Mouse (Mus musculus) MEL (cell line): ENCODE data around the gene Tead1. TPM values are rescaled to one million over a fixed set of nuclear protein-coding genes. Genes with fewer than 3 reads are reported as not detected.

Experiments used
- DNase-seq: peaks from one replicate; pipeline ENCODE4 v3.0.0; 2011; ENCODE audit warnings: low read depth, low spot score
- H3K27ac ChIP-seq: 2 replicates; pipeline ENCODE4 v1.5.1; 2012; ENCODE audit warnings: low read depth, mild to moderate bottlenecking, control low read depth, low read length, moderate library complexity; ENCODE audit not compliant: control insufficient read depth
- H3K27me3 ChIP-seq, 2 experiments: fragments of 150-350 bp in 1 of 2; sonication (generic) in 1 of 2; 2 replicates each; pipeline ENCODE4 v1.6.1; 2012; ENCODE audit warnings: low read length in 2 of 2, mild to moderate bottlenecking in 2 of 2, improper control_type of control experiment in 1 of 2, moderate library complexity in 1 of 2; ENCODE audit not compliant: insufficient read depth in 2 of 2, control insufficient read depth in 1 of 2
- H3K36me3 ChIP-seq, 2 experiments: 2 replicates each; pipeline ENCODE4 v1.6.1; 2012 to 2014; ENCODE audit warnings: low read length in 2 of 2, improper control_type of control experiment in 1 of 2, inconsistent platforms in 1 of 2, mild to moderate bottlenecking in 1 of 2; ENCODE audit not compliant: insufficient read depth in 2 of 2, control insufficient read depth in 1 of 2
- H3K4me1 ChIP-seq, 2 experiments: fragments of 150-350 bp in 1 of 2; sonication (generic) in 1 of 2; 2 replicates each; pipeline ENCODE4 v1.6.1; 2012; ENCODE audit warnings: low read length in 2 of 2, improper control_type of control experiment in 1 of 2, mild to moderate bottlenecking in 1 of 2; ENCODE audit not compliant: insufficient read depth in 2 of 2, control insufficient read depth in 1 of 2
- H3K4me3 ChIP-seq, 2 experiments: fragments of 150-350 bp in 1 of 2; sonication (generic) in 1 of 2; 2 replicates each; pipeline ENCODE4 v1.5.1; 2012; ENCODE audit warnings: low read depth in 2 of 2, low read length in 2 of 2, mild to moderate bottlenecking in 2 of 2, moderate library complexity in 2 of 2, control low read depth in 1 of 2, improper control_type of control experiment in 1 of 2; ENCODE audit not compliant: control insufficient read depth in 1 of 2, insufficient read depth in 1 of 2
- H3K79me2 ChIP-seq: 2 replicates; pipeline ENCODE4 v1.6.1; 2012; ENCODE audit warnings: mild to moderate bottlenecking, low read length, moderate library complexity; ENCODE audit not compliant: control insufficient read depth, poor library complexity, insufficient read depth
- H3K9ac ChIP-seq: 2 replicates; pipeline ENCODE4 v1.6.1; 2012; ENCODE audit warnings: low read depth, mild to moderate bottlenecking, control low read depth, low read length, moderate library complexity; ENCODE audit not compliant: control insufficient read depth, poor library complexity, severe bottlenecking
- H3K9me3 ChIP-seq: fragments of 150-350 bp; sonication (generic); replicated peaks from 2 replicates; pipeline ENCODE4 v1.6.1; 2012; ENCODE audit warnings: mild to moderate bottlenecking, low read length, improper control_type of control experiment, moderate library complexity; ENCODE audit not compliant: insufficient read depth
- BHLHE40 ChIP-seq: IDR thresholded peaks from 2 replicates; pipeline ENCODE4 v1.6.1; 2012; ENCODE audit warnings: low read depth, mild to moderate bottlenecking, inconsistent platforms, low read length, improper control_type of control experiment, borderline replicate concordance
- CHD1 ChIP-seq: IDR thresholded peaks from 2 replicates; pipeline ENCODE4 v1.6.1; 2012; ENCODE audit warnings: low read depth, mild to moderate bottlenecking, inconsistent platforms, low read length, improper control_type of control experiment
- CTCF ChIP-seq, 3 experiments: IDR thresholded peaks in 2 of 3; conservative IDR thresholded peaks in 1 of 3; 2 replicates each; pipeline ENCODE4 v1.5.1; 2011 to 2012; ENCODE audit warnings: low read length in 3 of 3, low read depth in 2 of 3, mild to moderate bottlenecking in 2 of 3, improper control_type of control experiment in 1 of 3, inconsistent platforms in 1 of 3, mixed read lengths in 1 of 3, moderate library complexity in 1 of 3; ENCODE audit not compliant: control insufficient read depth in 1 of 3, insufficient read depth in 1 of 3, poor library complexity in 1 of 3, severe bottlenecking in 1 of 3
- E2F4 ChIP-seq: IDR thresholded peaks from 2 replicates; pipeline ENCODE4 v1.6.1; 2011; ENCODE audit warnings: low read depth, low read length, improper control_type of control experiment, borderline replicate concordance
- EP300 ChIP-seq, 2 experiments: IDR thresholded peaks; 2 replicates each; pipeline ENCODE4 v1.6.1; 2011; ENCODE audit warnings: improper control_type of control experiment in 2 of 2, low read length in 2 of 2, low read depth in 1 of 2, mild to moderate bottlenecking in 1 of 2
- GATA1 ChIP-seq: IDR thresholded peaks from 2 replicates; pipeline ENCODE4 v1.6.1; 2011; ENCODE audit warnings: low read depth, low read length, improper control_type of control experiment
- JUND ChIP-seq: IDR thresholded peaks from 2 replicates; pipeline ENCODE4 v1.6.1; 2011; ENCODE audit warnings: low read depth, mild to moderate bottlenecking, improper control_type of control experiment, low read length
- KAT2A ChIP-seq: conservative IDR thresholded peaks from 2 replicates; pipeline ENCODE4 v1.6.1; 2012; ENCODE audit warnings: low read depth, low read length, improper control_type of control experiment, inconsistent platforms
- MAFK ChIP-seq: IDR thresholded peaks from 2 replicates; pipeline ENCODE4 v1.6.1; 2011; ENCODE audit warnings: low read depth, mild to moderate bottlenecking, low read length, improper control_type of control experiment, borderline replicate concordance
- MAZ ChIP-seq: IDR thresholded peaks from 2 replicates; pipeline ENCODE4 v1.6.1; 2012; ENCODE audit warnings: low read depth, mild to moderate bottlenecking, inconsistent platforms, low read length, improper control_type of control experiment
- MXI1 ChIP-seq: IDR thresholded peaks from 2 replicates; pipeline ENCODE4 v1.6.1; 2011; ENCODE audit warnings: mild to moderate bottlenecking, low read depth, low read length, improper control_type of control experiment
- POLR2A ChIP-seq, 2 experiments: IDR thresholded peaks; 2 replicates each; pipeline ENCODE4 v1.6.1; 2011 to 2012; ENCODE audit warnings: low read length in 2 of 2, mild to moderate bottlenecking in 2 of 2, control low read depth in 1 of 2, improper control_type of control experiment in 1 of 2, low read depth in 1 of 2, moderate library complexity in 1 of 2; ENCODE audit not compliant: control insufficient read depth in 1 of 2, insufficient read depth in 1 of 2, poor library complexity in 1 of 2
- POLR2AphosphoS5 ChIP-seq: IDR thresholded peaks from 2 replicates; pipeline ENCODE4 v1.6.1; 2012; ENCODE audit warnings: low read depth, borderline replicate concordance, mild to moderate bottlenecking, inconsistent platforms, low read length, moderate library complexity, mixed read lengths
- RCOR1 ChIP-seq: IDR thresholded peaks from 2 replicates; pipeline ENCODE4 v1.6.1; 2012; ENCODE audit warnings: low read depth, mild to moderate bottlenecking, inconsistent platforms, low read length, improper control_type of control experiment
- SMC3 ChIP-seq: IDR thresholded peaks from 2 replicates; pipeline ENCODE4 v1.6.1; 2011; ENCODE audit warnings: low read depth, low read length, improper control_type of control experiment
- UBTF ChIP-seq: IDR thresholded peaks from 2 replicates; pipeline ENCODE4 v1.6.1; 2012; ENCODE audit warnings: low read depth, mild to moderate bottlenecking, inconsistent platforms, low read length, improper control_type of control experiment, moderate library complexity, borderline replicate concordance; ENCODE audit not compliant: insufficient read depth
- USF1 ChIP-seq: IDR thresholded peaks from 2 replicates; pipeline ENCODE4 v1.6.1; 2014; ENCODE audit warnings: low read depth, mild to moderate bottlenecking, inconsistent platforms, low read length, improper control_type of control experiment, moderate library complexity
- USF2 ChIP-seq, 2 experiments: IDR thresholded peaks; 2 replicates each; pipeline ENCODE4 v1.6.1; 2011 to 2012; ENCODE audit warnings: improper control_type of control experiment in 2 of 2, low read length in 2 of 2, borderline replicate concordance in 1 of 2, inconsistent platforms in 1 of 2, low read depth in 1 of 2, mild to moderate bottlenecking in 1 of 2; ENCODE audit not compliant: insufficient read depth in 1 of 2
- ZC3H11A ChIP-seq: IDR thresholded peaks from 2 replicates; pipeline ENCODE4 v1.6.1; 2012; ENCODE audit warnings: low read depth, mild to moderate bottlenecking, inconsistent platforms, low read length, improper control_type of control experiment
- ZKSCAN1 ChIP-seq: IDR thresholded peaks from 2 replicates; pipeline ENCODE4 v1.6.1; 2012; ENCODE audit warnings: low read depth, mild to moderate bottlenecking, inconsistent platforms, low read length, improper control_type of control experiment, moderate library complexity
- ZMIZ1 ChIP-seq: IDR thresholded peaks from 2 replicates; pipeline ENCODE4 v1.6.1; 2012; ENCODE audit warnings: low read depth, mild to moderate bottlenecking, inconsistent platforms, low read length, improper control_type of control experiment, moderate library complexity
- ZNF384 ChIP-seq: IDR thresholded peaks from 2 replicates; pipeline ENCODE4 v1.6.1; 2012; ENCODE audit warnings: low read depth, mild to moderate bottlenecking, inconsistent platforms, low read length, improper control_type of control experiment
- polyA plus RNA-seq, 2 experiments: library from polyadenylated mRNA; stranded (reverse) in 1 of 2; unstranded in 1 of 2; fragments of >175 nt in 1 of 2; fragments of >200 nt in 1 of 2; gene quantifications; 2 replicates each; pipeline versions ENCODE4 v1.2.1 to v1.2.4; 2012; ENCODE audit warnings: low replicate concordance in 2 of 2, low read depth in 1 of 2; ENCODE audit not compliant: insufficient read length in 2 of 2, insufficient read depth in 1 of 2, missing spikeins in 1 of 2
- total RNA-seq: library from RNA; depleted of rRNA; stranded (reverse); fragments of 300-350 nt; gene quantifications from 2 replicates; pipeline ENCODE4 v1.2.3, GENCODE M21; 2012

Tead1 gene
- total and polyA plus RNA-seq, 3 experiments = not detected

DNA sequence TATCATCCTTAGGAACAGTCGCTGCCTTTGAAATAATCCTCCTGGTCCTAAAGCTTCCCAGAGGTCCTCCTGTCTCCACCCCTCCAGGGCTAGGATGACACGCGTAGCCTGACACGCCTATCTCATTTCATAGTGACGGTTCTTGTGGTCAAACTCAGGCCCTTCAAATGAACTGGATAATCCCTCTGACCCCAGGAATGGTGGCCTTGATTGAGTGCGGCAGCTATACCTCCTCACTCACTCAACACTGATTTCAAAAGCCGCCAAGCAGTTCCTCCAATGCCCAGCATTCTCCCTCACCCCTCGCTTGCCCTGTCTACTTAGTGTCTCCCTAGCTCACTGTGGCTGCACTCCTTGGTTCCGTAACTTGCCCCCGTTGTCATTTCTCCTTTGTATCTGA lies 230.0 kb downstream of the Tead1 start (continued):
- no peak for TF ChIP-seq MAFK
- no peak for TF ChIP-seq USF1
- TF ChIP-seq MAZ = no peak

DNA sequence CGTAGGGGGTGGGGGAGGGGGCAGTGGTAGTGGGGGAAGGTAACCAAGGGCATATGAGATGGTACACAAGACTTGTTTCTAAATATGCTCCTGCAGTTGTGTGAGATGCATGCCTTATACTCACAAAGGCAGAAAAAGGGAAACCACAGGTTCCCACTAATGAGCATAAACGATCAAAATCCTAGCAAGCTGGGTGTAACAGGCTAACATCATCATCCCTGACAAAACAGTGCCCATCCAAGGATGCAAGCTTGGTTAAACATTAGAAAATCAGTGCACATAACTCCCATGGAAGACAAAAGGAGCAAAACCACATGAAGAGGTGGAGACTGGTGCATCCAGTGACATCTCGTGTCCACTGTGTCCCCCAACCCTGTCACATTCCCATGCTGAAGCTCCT lies 233.9 kb downstream of the Tead1 start:
- Histone ChIP-seq H3K4me3 (no peak overlapping the region), H3K4me1 (no peaks in the 10 kb centered on the region), H3K27me3 (no peaks in the 10 kb centered on the region), H3K27ac (no peak overlapping the region), H3K9me3 (no peaks in the 10 kb centered on the region), H3K9ac (no peak overlapping the region), H3K36me3 (no peaks in the 10 kb centered on the region), H3K79me2 (no peaks in the 10 kb centered on the region)
- no peak for TF ChIP-seq USF2 (IDR thresholded peaks at IDR 0.05; ENCODE audit: borderline replicate concordance in 1 of 2, insufficient read depth in 1 of 2, low read depth in 1 of 2, low read length in 2 of 2)
- TF ChIP-seq POLR2A (IDR thresholded peaks at IDR 0.05; ENCODE audit: control insufficient read depth in 1 of 2, insufficient read depth in 1 of 2, low read depth in 1 of 2, low read length in 2 of 2, poor library complexity in 1 of 2) = no peak
- no peak for TF ChIP-seq ZNF384
- TF ChIP-seq UBTF = no peak
- no peak for TF ChIP-seq JUND
- TF ChIP-seq RCOR1 = no peak
- TF ChIP-seq ZMIZ1 = no peak
- no peak for TF ChIP-seq EP300 (IDR thresholded peaks at IDR 0.05; ENCODE audit: low read depth in 1 of 2, low read length in 2 of 2)
- no peak for TF ChIP-seq E2F4
- DNase-seq = no peak

DNA sequence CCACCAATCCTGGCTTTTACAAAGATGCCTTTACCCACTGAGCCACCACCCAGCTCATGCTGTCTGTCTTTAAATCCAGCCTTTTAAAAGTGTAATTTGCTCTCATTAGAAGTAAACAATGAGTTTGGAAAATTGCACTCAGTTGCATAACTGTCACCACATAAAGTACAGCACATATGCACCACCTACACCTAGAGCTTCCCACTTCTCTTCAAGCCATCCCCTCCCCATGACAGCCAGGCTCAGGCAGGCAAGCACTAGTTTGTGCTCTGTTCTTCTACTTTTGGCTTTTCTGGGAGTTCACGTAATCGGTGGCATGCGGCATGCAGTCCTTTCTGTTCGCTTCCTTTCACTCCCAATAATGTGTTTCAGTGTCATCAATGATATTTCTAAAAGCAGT lies 236.5 kb downstream of the Tead1 start:
- no peak for DNase-seq
- Histone ChIP-seq H3K4me3 (no peak overlapping the region), H3K36me3 (no peaks in the 10 kb centered on the region), H3K9me3 (no peaks in the 10 kb centered on the region), H3K27me3 (no peaks in the 10 kb centered on the region), H3K79me2 (no peaks in the 10 kb centered on the region), H3K27ac (no peak overlapping the region), H3K4me1 (no peaks in the 10 kb centered on the region), H3K9ac (no peak overlapping the region)
- TF ChIP-seq GATA1 (no peak), CHD1 (no peak), USF2 (IDR thresholded peaks at IDR 0.05; ENCODE audit: borderline replicate concordance in 1 of 2, insufficient read depth in 1 of 2, low read depth in 1 of 2, low read length in 2 of 2) (no peak), SMC3 (no peak), ZKSCAN1 (no peak), POLR2AphosphoS5 (no peak), RCOR1 (no peak), BHLHE40 (no peak), CTCF (IDR thresholded peaks at IDR 0.05 in 2 of 3, conservative IDR thresholded peaks at IDR 0.05 in 1 of 3; ENCODE audit: control insufficient read depth in 1 of 3, insufficient read depth in 1 of 3, low read depth in 2 of 3, low read length in 3 of 3, poor library complexity in 1 of 3, severe bottlenecking in 1 of 3) (no peak), MXI1 (no peak), ZC3H11A (no peak), KAT2A (no peak)
